Mouse (Mus musculus): Measurements from ENCODE around the gene Pacrg. TPM values are rescaled to one million over a fixed set of nuclear protein-coding genes. Genes with fewer than 3 reads are reported as not detected.

The Pacrg gene
- polyA plus RNA-seq, 1 experiment from 2014 or later, result 1.3 TPM

- no peak for ATAC-seq (replicated peaks; ENCODE audit: insufficient number of reproducible peaks, low FRiP score, low TSS enrichment)
- Histone ChIP-seq H3K27ac (ENCODE audit: low read depth, low read length) (peak overlapping the region; percentile 82), H3K4me1 (ENCODE audit: control insufficient read depth, insufficient read depth, low read length) (peaks cover 28% of the 10 kb centered on the region), H3K4me3 (ENCODE audit: low read depth, low read length) (no peak overlapping the region), H3K27me3 (ENCODE audit: control insufficient read depth, insufficient read depth, low read length) (no peaks in the 10 kb centered on the region), H3K36me3 (ENCODE audit: control insufficient read depth, insufficient read depth, low read length) (no peaks in the 10 kb centered on the region), H3K9me3 (replicated peaks; ENCODE audit: control insufficient read depth, low read length) (no peaks in the 10 kb centered on the region), H3K4me2 (no peak overlapping the region), H3K9ac (ENCODE audit: low read depth, low read length) (peak overlapping the region; percentile 11)
- WGBS (ENCODE audit: insufficient replicate concordance), result 51% methylated on average over 17 of the region's 17 CpGs
These were observed 360.9 kb downstream of the Pacrg start for GRCm38 (mm10) chr17:10479020-10479707.

- no peaks in the 10 kb centered on the region for H3K36me3 ChIP-seq (ENCODE audit: control insufficient read depth, insufficient read depth, low read length)
- H3K4me3 ChIP-seq (ENCODE audit: low read depth, low read length), result no peak overlapping the region
- no peaks in the 10 kb centered on the region for H3K27me3 ChIP-seq (ENCODE audit: control insufficient read depth, insufficient read depth, low read length)
- H3K9me3 ChIP-seq (replicated peaks; ENCODE audit: control insufficient read depth, low read length), result no peaks in the 10 kb centered on the region
- H3K4me1 ChIP-seq (ENCODE audit: control insufficient read depth, insufficient read depth, low read length), result peaks cover 30% of the 10 kb centered on the region
- peak overlapping the region; percentile 82 for H3K27ac ChIP-seq (ENCODE audit: low read depth, low read length)
- H3K9ac ChIP-seq (ENCODE audit: low read depth, low read length), result no peak overlapping the region
- no peak for ATAC-seq (replicated peaks; ENCODE audit: insufficient number of reproducible peaks, low FRiP score, low TSS enrichment)
- 61% methylated on average over 3 of the region's 3 CpGs for WGBS (ENCODE audit: insufficient replicate concordance)
- H3K4me2 ChIP-seq, result no peak overlapping the region
These were observed 361.7 kb downstream of the Pacrg start for GRCm38 (mm10) chr17:10478377-10478776.

- whole genome bisulfite sequencing (ENCODE audit: insufficient replicate concordance), result 80% methylated on average over 7 of the region's 7 CpGs
- Histone ChIP-seq H3K4me3 (ENCODE audit: low read depth, low read length) (no peak overlapping the region), H3K27me3 (ENCODE audit: control insufficient read depth, insufficient read depth, low read length) (no peaks in the 10 kb centered on the region), H3K36me3 (ENCODE audit: control insufficient read depth, insufficient read depth, low read length) (no peaks in the 10 kb centered on the region), H3K4me2 (no peak overlapping the region), H3K9ac (ENCODE audit: low read depth, low read length) (no peak overlapping the region), H3K9me3 (replicated peaks; ENCODE audit: control insufficient read depth, low read length) (no peaks in the 10 kb centered on the region), H3K4me1 (ENCODE audit: control insufficient read depth, insufficient read depth, low read length) (peaks cover 40% of the 10 kb centered on the region), H3K27ac (ENCODE audit: low read depth, low read length) (peak overlapping the region; percentile 94; the same call in 1 of the 2 replicates)
- no peak for ATAC-seq (replicated peaks; ENCODE audit: insufficient number of reproducible peaks, low FRiP score, low TSS enrichment)
These were observed 363.3 kb downstream of the Pacrg start for GRCm38 (mm10) chr17:10476807-10477206.

GRCm38 (mm10) chr17:10474972-10475371 is 365.1 kb downstream of the Pacrg start:
- ATAC-seq (replicated peaks; ENCODE audit: insufficient number of reproducible peaks, low FRiP score, low TSS enrichment), result no peak
- peak overlapping the region; percentile 94 for H3K27ac ChIP-seq (ENCODE audit: low read depth, low read length)
- H3K27me3 ChIP-seq (ENCODE audit: control insufficient read depth, insufficient read depth, low read length), result no peaks in the 10 kb centered on the region
- no peak overlapping the region for H3K4me2 ChIP-seq
- H3K9ac ChIP-seq (ENCODE audit: low read depth, low read length), result no peak overlapping the region
- no peaks in the 10 kb centered on the region for H3K9me3 ChIP-seq (replicated peaks; ENCODE audit: control insufficient read depth, low read length)
- H3K4me1 ChIP-seq (ENCODE audit: control insufficient read depth, insufficient read depth, low read length), result peaks cover 40% of the 10 kb centered on the region
- H3K4me3 ChIP-seq (ENCODE audit: low read depth, low read length), result no peak overlapping the region
- H3K36me3 ChIP-seq (ENCODE audit: control insufficient read depth, insufficient read depth, low read length), result no peaks in the 10 kb centered on the region
- 74% methylated on average over 6 of the region's 6 CpGs for WGBS (ENCODE audit: insufficient replicate concordance)

- Histone ChIP-seq H3K27ac (ENCODE audit: low read depth, low read length) (peak overlapping the region; percentile 94), H3K9ac (ENCODE audit: low read depth, low read length) (no peak overlapping the region), H3K4me1 (ENCODE audit: control insufficient read depth, insufficient read depth, low read length) (peaks cover 40% of the 10 kb centered on the region), H3K4me2 (no peak overlapping the region), H3K36me3 (ENCODE audit: control insufficient read depth, insufficient read depth, low read length) (no peaks in the 10 kb centered on the region), H3K27me3 (ENCODE audit: control insufficient read depth, insufficient read depth, low read length) (no peaks in the 10 kb centered on the region), H3K9me3 (replicated peaks; ENCODE audit: control insufficient read depth, low read length) (no peaks in the 10 kb centered on the region), H3K4me3 (ENCODE audit: low read depth, low read length) (no peak overlapping the region)
- ATAC-seq (replicated peaks; ENCODE audit: insufficient number of reproducible peaks, low FRiP score, low TSS enrichment), result peak; percentile 83
- 8% methylated on average over 7 of the region's 7 CpGs for WGBS (ENCODE audit: insufficient replicate concordance)
These were observed 366.2 kb downstream of the Pacrg start for GRCm38 (mm10) chr17:10473826-10474384.

GRCm38 (mm10) chr17:10473175-10473574 is 366.9 kb downstream of the Pacrg start:
- no peaks in the 10 kb centered on the region for H3K36me3 ChIP-seq (ENCODE audit: control insufficient read depth, insufficient read depth, low read length)
- no peak for ATAC-seq (replicated peaks; ENCODE audit: insufficient number of reproducible peaks, low FRiP score, low TSS enrichment)
- H3K4me1 ChIP-seq (ENCODE audit: control insufficient read depth, insufficient read depth, low read length), result peaks cover 34% of the 10 kb centered on the region
- H3K9ac ChIP-seq (ENCODE audit: low read depth, low read length), result no peak overlapping the region
- H3K27ac ChIP-seq (ENCODE audit: low read depth, low read length), result peak overlapping the region; percentile 87
- no peak overlapping the region for H3K4me3 ChIP-seq (ENCODE audit: low read depth, low read length)
- WGBS (ENCODE audit: insufficient replicate concordance), result 54% methylated on average over 6 of the region's 6 CpGs
- H3K4me2 ChIP-seq, result no peak overlapping the region
- no peaks in the 10 kb centered on the region for H3K27me3 ChIP-seq (ENCODE audit: control insufficient read depth, insufficient read depth, low read length)
- no peaks in the 10 kb centered on the region for H3K9me3 ChIP-seq (replicated peaks; ENCODE audit: control insufficient read depth, low read length)

- H3K9ac ChIP-seq (ENCODE audit: low read depth, low read length), result no peak overlapping the region
- H3K4me2 ChIP-seq, result no peak overlapping the region
- 84% methylated on average over 9 of the region's 9 CpGs for WGBS (ENCODE audit: insufficient replicate concordance)
- H3K9me3 ChIP-seq (replicated peaks; ENCODE audit: control insufficient read depth, low read length), result no peaks in the 10 kb centered on the region
- H3K27ac ChIP-seq (ENCODE audit: low read depth, low read length), result no peak overlapping the region
- ATAC-seq (replicated peaks; ENCODE audit: insufficient number of reproducible peaks, low FRiP score, low TSS enrichment), result no peak
- no peaks in the 10 kb centered on the region for H3K36me3 ChIP-seq (ENCODE audit: control insufficient read depth, insufficient read depth, low read length)
- H3K27me3 ChIP-seq (ENCODE audit: control insufficient read depth, insufficient read depth, low read length), result no peaks in the 10 kb centered on the region
- H3K4me3 ChIP-seq (ENCODE audit: low read depth, low read length), result no peak overlapping the region
- peaks cover 18% of the 10 kb centered on the region for H3K4me1 ChIP-seq (ENCODE audit: control insufficient read depth, insufficient read depth, low read length)
These were observed 370.1 kb downstream of the Pacrg start for GRCm38 (mm10) chr17:10469874-10470568.

- H3K27ac ChIP-seq (ENCODE audit: low read depth, low read length), result no peak overlapping the region
- no peak for ATAC-seq (replicated peaks; ENCODE audit: insufficient number of reproducible peaks, low FRiP score, low TSS enrichment)
- no peak overlapping the region for H3K9ac ChIP-seq (ENCODE audit: low read depth, low read length)
- 86% methylated on average over 3 of the region's 3 CpGs for WGBS (ENCODE audit: insufficient replicate concordance)
- no peaks in the 10 kb centered on the region for H3K4me1 ChIP-seq (ENCODE audit: control insufficient read depth, insufficient read depth, low read length)
- H3K27me3 ChIP-seq (ENCODE audit: control insufficient read depth, insufficient read depth, low read length), result no peaks in the 10 kb centered on the region
- H3K4me2 ChIP-seq, result no peak overlapping the region
- no peaks in the 10 kb centered on the region for H3K9me3 ChIP-seq (replicated peaks; ENCODE audit: control insufficient read depth, low read length)
- H3K4me3 ChIP-seq (ENCODE audit: low read depth, low read length), result no peak overlapping the region
- H3K36me3 ChIP-seq (ENCODE audit: control insufficient read depth, insufficient read depth, low read length), result no peaks in the 10 kb centered on the region
These were observed 373.0 kb downstream of the Pacrg start for GRCm38 (mm10) chr17:10467102-10467501.
